Mouse (Mus musculus): ENCODE results near the gene Clasp2. TPM values are rescaled to one million over a fixed set of nuclear protein-coding genes. Genes with fewer than 3 reads are reported as not detected.

Clasp2 gene
- total RNA-seq, 2 experiments from 2014 or later: 11.0 to 23.2 TPM

Other genes starting within 250 kb of the Clasp2 start
- gene Pdcd6ip, start 33.2 kb upstream of the Clasp2 start, total RNA-seq (2015; ENCODE audit: low replicate concordance): 28.4 and 77.4 TPM in 2 replicates
- 30.1 and 56.7 TPM in 2 replicates for gene Pdcd6ip, start 33.2 kb upstream of the Clasp2 start, total RNA-seq (2017; ENCODE audit: low replicate concordance)
- gene Ubp1, start 189.5 kb downstream of the Clasp2 start, total RNA-seq (2015; ENCODE audit: low replicate concordance): 227 and 253 TPM in 2 replicates
- 245 and 285 TPM in 2 replicates for gene Ubp1, start 189.5 kb downstream of the Clasp2 start, total RNA-seq (2017; ENCODE audit: low replicate concordance)